Mouse (Mus musculus) adrenal gland, postnatal 4 days (tissue): ENCODE data around the gene Tns1. TPM values are rescaled to one million over a fixed set of nuclear protein-coding genes. Genes with fewer than 3 reads are reported as not detected.

Source experiments
- DNase-seq, 2 experiments: peaks; one replicate each; pipeline ENCODE4 v3.0.0; 2021 to 2022; ENCODE audit warnings: low spot score in 2 of 2, mixed read lengths in 2 of 2
- total RNA-seq, 2 experiments: library from RNA; stranded (reverse); gene quantifications; 2 replicates each; pipeline ENCODE4 v1.2.3; 2021

Gene Tns1
- total RNA-seq, 2 experiments from 2014 or later = 252 to 275 TPM

- DNase-seq = peak in 1 of 2 experiments; percentile 1
Observed at GRCm38 (mm10) chr1:73916298-73916697, 208.0 kb downstream of the Tns1 start.

GRCm38 (mm10) chr1:73915218-73916070 lies 208.8 kb downstream of the Tns1 start:
- peak in 1 of 2 experiments; percentile 1 for DNase-seq

GRCm38 (mm10) chr1:73914076-73914475 lies 210.2 kb downstream of the Tns1 start:
- DNase-seq = peak in 1 of 2 experiments; percentile 0

- DNase-seq = peak in 1 of 2 experiments; percentile 2
Observed at GRCm38 (mm10) chr1:73913071-73914005, 210.9 kb downstream of the Tns1 start.

GRCm38 (mm10) chr1:73912466-73912865 lies 211.8 kb downstream of the Tns1 start:
- peak in 1 of 2 experiments; percentile 1 for DNase-seq

- peak in 1 of 2 experiments; percentile 0 for DNase-seq
Observed at GRCm38 (mm10) chr1:73911981-73912380, 212.3 kb downstream of the Tns1 start.

GRCm38 (mm10) chr1:73910701-73911100 lies 213.5 kb downstream of the Tns1 start:
- no peak for DNase-seq

GRCm38 (mm10) chr1:73910111-73910510 lies 214.1 kb downstream of the Tns1 start:
- DNase-seq = peak in 1 of 2 experiments; percentile 2

DNA sequence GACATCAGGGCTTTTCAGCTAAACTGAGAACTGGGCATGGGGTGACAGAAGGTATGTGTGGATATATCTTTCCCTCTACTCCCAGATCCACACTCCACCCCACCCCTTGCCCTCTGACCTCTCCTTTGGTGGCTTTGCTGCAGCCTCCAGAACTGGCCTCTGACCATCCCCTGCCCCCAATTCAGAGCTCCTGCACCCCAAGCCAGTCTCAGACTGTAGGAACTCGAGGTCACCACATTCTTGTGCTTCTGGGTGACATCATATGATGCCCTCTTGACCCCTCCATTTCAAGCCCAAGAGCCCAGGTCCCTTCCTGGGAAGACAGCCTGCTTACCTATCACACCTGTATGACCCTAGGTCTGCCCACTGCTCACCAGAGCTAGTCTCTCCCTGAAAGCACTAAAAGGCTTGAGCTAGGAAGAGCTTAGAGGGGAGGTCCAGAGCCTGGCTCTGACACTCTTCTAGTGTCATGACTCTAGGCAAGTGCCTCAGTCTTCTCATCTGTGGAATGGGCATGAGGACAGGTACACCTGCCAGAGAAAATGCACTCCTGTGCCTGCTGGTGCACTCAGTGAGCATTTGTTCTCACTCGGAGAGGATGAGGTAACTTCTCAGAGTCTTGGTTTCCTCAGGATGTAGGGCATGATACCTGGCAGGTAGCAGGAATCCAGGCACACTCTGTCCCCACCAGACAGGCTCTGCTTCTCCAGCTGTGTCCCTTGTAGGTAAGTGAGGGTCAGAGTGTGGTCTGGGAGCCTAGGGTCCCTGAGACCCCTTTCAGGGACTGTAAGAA lies 214.9 kb downstream of the Tns1 start:
- DNase-seq = peak in 1 of 2 experiments; percentile 2

GRCm38 (mm10) chr1:73908081-73908960 lies 215.9 kb downstream of the Tns1 start:
- DNase-seq = peak in 1 of 2 experiments; percentile 4

DNA sequence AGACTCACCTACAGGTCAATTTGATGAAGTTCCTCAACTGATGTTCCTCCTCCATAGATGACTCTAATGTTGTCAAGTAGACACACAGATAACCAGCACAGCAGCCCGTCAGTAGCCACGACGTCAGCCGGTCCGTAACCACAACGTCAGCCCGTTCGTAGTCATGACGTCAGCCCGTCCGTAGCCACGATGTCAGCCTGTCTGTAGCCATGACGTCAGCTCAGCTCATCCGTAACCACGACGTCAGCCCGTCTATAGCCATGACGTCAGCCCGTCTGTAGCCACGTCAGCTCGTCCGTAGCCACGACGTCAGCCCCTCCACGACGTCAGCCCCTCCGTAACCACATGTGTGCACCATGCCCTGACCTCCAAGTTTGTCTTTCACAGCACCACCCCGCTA lies 217.1 kb downstream of the Tns1 start:
- no peak for DNase-seq

DNA sequence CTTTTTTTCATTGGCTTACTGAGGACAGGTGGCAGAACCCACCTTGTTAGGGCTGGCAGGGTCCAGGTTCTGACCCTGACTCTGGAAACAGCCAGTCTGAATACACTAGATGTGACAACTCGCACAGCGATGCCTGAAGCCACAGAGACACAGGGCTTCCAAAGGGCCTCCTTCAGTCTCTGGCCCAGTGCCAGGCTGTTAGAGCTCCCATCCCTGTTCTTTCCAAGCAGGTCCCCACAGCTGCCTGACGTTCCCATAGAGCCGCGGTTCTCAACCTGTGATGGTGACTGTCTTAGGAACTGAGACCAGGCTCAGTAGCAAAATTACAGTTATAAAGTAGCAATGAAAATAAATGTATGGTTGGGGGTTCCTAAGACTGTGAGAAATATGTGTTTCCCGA lies 217.9 kb downstream of the Tns1 start:
- DNase-seq = no peak

DNA sequence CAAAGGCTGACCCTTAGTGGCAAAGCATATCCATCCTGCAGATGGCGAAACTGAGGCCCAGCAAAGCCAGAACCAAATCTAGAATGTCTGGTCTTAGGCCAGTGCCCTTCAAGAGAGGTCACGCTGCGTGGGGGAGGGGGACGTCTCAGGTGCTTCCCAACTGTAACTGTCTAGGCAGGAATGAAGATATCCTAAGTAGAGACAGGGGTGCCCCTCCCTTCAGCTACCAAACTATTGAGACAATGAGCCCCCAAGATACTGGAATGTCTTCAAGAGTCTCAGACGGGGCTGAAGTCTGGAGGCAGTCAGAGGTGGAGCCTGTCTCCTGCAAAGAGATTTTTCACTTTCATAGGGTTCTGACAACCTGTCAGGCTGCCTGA lies 218.4 kb downstream of the Tns1 start:
- DNase-seq = no peak

DNA sequence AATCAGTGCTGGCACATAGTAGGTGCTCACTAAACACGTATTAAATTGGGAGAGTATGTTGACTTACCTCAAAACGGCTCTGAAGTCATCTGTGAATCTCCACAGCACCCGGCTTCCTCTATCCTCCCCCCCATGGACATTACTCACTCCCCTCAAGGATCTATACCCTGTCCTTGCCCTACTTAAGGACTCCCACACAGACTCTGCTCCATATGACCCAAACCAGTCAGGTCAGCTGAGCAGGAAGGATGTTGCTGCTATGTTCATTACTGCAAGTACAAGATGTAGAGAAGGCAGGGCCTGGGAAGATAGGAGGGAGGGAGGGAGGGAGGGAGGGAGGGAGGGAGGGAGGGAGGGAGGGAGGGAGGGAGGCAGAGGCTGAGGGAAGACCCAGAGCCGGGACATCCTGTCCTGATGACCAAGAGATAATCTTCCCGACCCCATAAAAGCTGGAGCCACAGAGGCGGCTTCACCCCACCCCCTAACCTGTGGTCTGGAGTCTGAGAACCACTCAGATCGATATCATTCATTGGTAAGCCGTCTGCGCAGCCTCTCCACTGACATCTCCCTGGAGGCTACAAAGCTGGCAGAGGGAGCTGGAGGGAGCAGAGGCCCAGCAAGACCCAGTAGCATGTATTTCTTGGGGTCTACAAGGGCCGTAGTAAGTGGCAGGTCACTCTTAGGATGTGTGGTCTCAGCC lies 219.0 kb downstream of the Tns1 start:
- no peak for DNase-seq

- DNase-seq = no peak
Observed at GRCm38 (mm10) chr1:73904641-73905040, 219.6 kb downstream of the Tns1 start.

GRCm38 (mm10) chr1:73903035-73903434 lies 221.2 kb downstream of the Tns1 start:
- no peak for DNase-seq

GRCm38 (mm10) chr1:73902171-73902991 lies 221.9 kb downstream of the Tns1 start:
- no peak for DNase-seq

GRCm38 (mm10) chr1:73901496-73901899 lies 222.8 kb downstream of the Tns1 start:
- DNase-seq = peak in 1 of 2 experiments; percentile 65
